Mouse (Mus musculus): ENCODE data around the gene H2-Ob. TPM values are rescaled to one million over a fixed set of nuclear protein-coding genes. Genes with fewer than 3 reads are reported as not detected.

Gene H2-Ob
- polyA plus RNA-seq, 1 experiment from 2014 or later = 0.16 TPM

- peak; percentile 52 for TF ChIP-seq CTCF (IDR thresholded peaks at IDR 0.05; ENCODE audit: low read depth)
- no peak for TF ChIP-seq EP300 (optimal IDR thresholded peaks at IDR 0.05)
- Histone ChIP-seq H3K27me3 (ENCODE audit: control insufficient read depth, insufficient read depth, low read length) (no peaks in the 10 kb centered on the region), H3K27ac (replicated peaks) (no peak overlapping the region), H3K9me3 (ENCODE audit: control insufficient read depth, low read length) (no peaks in the 10 kb centered on the region), H3K4me3 (ENCODE audit: low read depth, low read length) (no peak overlapping the region), H3K4me1 (replicated peaks; ENCODE audit: control insufficient read depth, insufficient read depth) (no peaks in the 10 kb centered on the region), H3K9ac (ENCODE audit: low read length) (no peak overlapping the region), H3K4me2 (replicated peaks; ENCODE audit: low read depth) (no peak overlapping the region), H3K36me3 (ENCODE audit: control insufficient read depth, insufficient read depth, low read length) (no peaks in the 10 kb centered on the region)
- whole genome bisulfite sequencing = 49% methylated on average over 3 of the region's 3 CpGs
- ATAC-seq (ENCODE audit: low FRiP score, low TSS enrichment) (no peak), DNase-seq (ENCODE audit: low spot score) (no peak)
These were observed 29.0 kb upstream of the H2-Ob start for GRCm38 (mm10) chr17:34209680-34210079.

GRCm38 (mm10) chr17:34210599-34210998 is 28.1 kb upstream of the H2-Ob start:
- H3K4me1 ChIP-seq (replicated peaks; ENCODE audit: control insufficient read depth, insufficient read depth) = no peaks in the 10 kb centered on the region
- DNase-seq (ENCODE audit: low spot score) (no peak), ATAC-seq (ENCODE audit: low FRiP score, low TSS enrichment) (no peak)
- no peaks in the 10 kb centered on the region for H3K9me3 ChIP-seq (ENCODE audit: control insufficient read depth, low read length)
- 59% methylated on average over 3 of the region's 3 CpGs for WGBS
- no peak overlapping the region for H3K4me2 ChIP-seq (replicated peaks; ENCODE audit: low read depth)
- no peak overlapping the region for H3K4me3 ChIP-seq (ENCODE audit: low read depth, low read length)
- no peak overlapping the region for H3K9ac ChIP-seq (ENCODE audit: low read length)
- TF ChIP-seq CTCF (IDR thresholded peaks at IDR 0.05; ENCODE audit: low read depth) (no peak), EP300 (optimal IDR thresholded peaks at IDR 0.05) (no peak)
- H3K27me3 ChIP-seq (ENCODE audit: control insufficient read depth, insufficient read depth, low read length) = no peaks in the 10 kb centered on the region
- no peaks in the 10 kb centered on the region for H3K36me3 ChIP-seq (ENCODE audit: control insufficient read depth, insufficient read depth, low read length)
- no peak overlapping the region for H3K27ac ChIP-seq (replicated peaks)

GRCm38 (mm10) chr17:34211746-34212365 is 26.8 kb upstream of the H2-Ob start:
- Histone ChIP-seq H3K36me3 (ENCODE audit: control insufficient read depth, insufficient read depth, low read length) (no peaks in the 10 kb centered on the region), H3K27me3 (ENCODE audit: control insufficient read depth, insufficient read depth, low read length) (no peaks in the 10 kb centered on the region), H3K9me3 (ENCODE audit: control insufficient read depth, low read length) (no peaks in the 10 kb centered on the region), H3K9ac (ENCODE audit: low read length) (no peak overlapping the region; the same call in 1 of the 2 replicates), H3K4me1 (replicated peaks; ENCODE audit: control insufficient read depth, insufficient read depth) (no peaks in the 10 kb centered on the region), H3K4me2 (replicated peaks; ENCODE audit: low read depth) (no peak overlapping the region), H3K27ac (replicated peaks) (no peak overlapping the region), H3K4me3 (ENCODE audit: low read depth, low read length) (no peak overlapping the region)
- DNase-seq (ENCODE audit: low spot score) (no peak), ATAC-seq (ENCODE audit: low FRiP score, low TSS enrichment) (no peak)
- 23% methylated on average over 23 of the region's 23 CpGs for WGBS
- TF ChIP-seq EP300 (optimal IDR thresholded peaks at IDR 0.05) (no peak), CTCF (IDR thresholded peaks at IDR 0.05; ENCODE audit: low read depth) (no peak)

GRCm38 (mm10) chr17:34213936-34214335 is 24.8 kb upstream of the H2-Ob start:
- H3K27ac ChIP-seq (replicated peaks) = no peak overlapping the region
- no peak overlapping the region for H3K9ac ChIP-seq (ENCODE audit: low read length)
- no peaks in the 10 kb centered on the region for H3K27me3 ChIP-seq (ENCODE audit: control insufficient read depth, insufficient read depth, low read length)
- DNase-seq (ENCODE audit: low spot score) (no peak), ATAC-seq (ENCODE audit: low FRiP score, low TSS enrichment) (no peak)
- no peak overlapping the region for H3K4me2 ChIP-seq (replicated peaks; ENCODE audit: low read depth)
- no peaks in the 10 kb centered on the region for H3K4me1 ChIP-seq (replicated peaks; ENCODE audit: control insufficient read depth, insufficient read depth)
- no peaks in the 10 kb centered on the region for H3K9me3 ChIP-seq (ENCODE audit: control insufficient read depth, low read length)
- H3K4me3 ChIP-seq (ENCODE audit: low read depth, low read length) = no peak overlapping the region
- TF ChIP-seq EP300 (optimal IDR thresholded peaks at IDR 0.05) = no peak
- no peaks in the 10 kb centered on the region for H3K36me3 ChIP-seq (ENCODE audit: control insufficient read depth, insufficient read depth, low read length)
- WGBS = 44% methylated on average over 21 of the region's 21 CpGs

- ATAC-seq (ENCODE audit: low FRiP score, low TSS enrichment) = no peak
- TF ChIP-seq EP300 (optimal IDR thresholded peaks at IDR 0.05) (no peak), CTCF (IDR thresholded peaks at IDR 0.05; ENCODE audit: low read depth) (no peak)
- Histone ChIP-seq H3K4me2 (replicated peaks; ENCODE audit: low read depth) (no peak overlapping the region), H3K4me3 (ENCODE audit: low read depth, low read length) (no peak overlapping the region), H3K9ac (ENCODE audit: low read length) (no peak overlapping the region), H3K27ac (replicated peaks) (no peak overlapping the region), H3K4me1 (replicated peaks; ENCODE audit: control insufficient read depth, insufficient read depth) (no peaks in the 10 kb centered on the region), H3K36me3 (ENCODE audit: control insufficient read depth, insufficient read depth, low read length) (no peaks in the 10 kb centered on the region), H3K27me3 (ENCODE audit: control insufficient read depth, insufficient read depth, low read length) (no peaks in the 10 kb centered on the region), H3K9me3 (ENCODE audit: control insufficient read depth, low read length) (no peaks in the 10 kb centered on the region)
- no peak for DNase-seq (ENCODE audit: low spot score)
- WGBS = 83% methylated on average over 12 of the region's 12 CpGs
These were observed 23.5 kb upstream of the H2-Ob start for GRCm38 (mm10) chr17:34215176-34215575.

- H3K36me3 ChIP-seq (ENCODE audit: control insufficient read depth, insufficient read depth, low read length) = no peaks in the 10 kb centered on the region
- no peaks in the 10 kb centered on the region for H3K9me3 ChIP-seq (ENCODE audit: control insufficient read depth, low read length)
- H3K4me3 ChIP-seq (ENCODE audit: low read depth, low read length) = no peak overlapping the region
- H3K27ac ChIP-seq (replicated peaks) = no peak overlapping the region
- TF ChIP-seq CTCF (IDR thresholded peaks at IDR 0.05; ENCODE audit: low read depth) (no peak), EP300 (optimal IDR thresholded peaks at IDR 0.05) (no peak)
- WGBS = 81% methylated on average over 8 of the region's 8 CpGs
- ATAC-seq (ENCODE audit: low FRiP score, low TSS enrichment) = no peak
- no peaks in the 10 kb centered on the region for H3K4me1 ChIP-seq (replicated peaks; ENCODE audit: control insufficient read depth, insufficient read depth)
- no peak overlapping the region for H3K4me2 ChIP-seq (replicated peaks; ENCODE audit: low read depth)
- DNase-seq (ENCODE audit: low spot score) = no peak
- no peaks in the 10 kb centered on the region for H3K27me3 ChIP-seq (ENCODE audit: control insufficient read depth, insufficient read depth, low read length)
- no peak overlapping the region for H3K9ac ChIP-seq (ENCODE audit: low read length)
These were observed 21.3 kb upstream of the H2-Ob start for GRCm38 (mm10) chr17:34217216-34217928.

All from stomach, postnatal 0 days (tissue).